Mouse (Mus musculus) cerebellum, adult 2 months (tissue): Measurements from ENCODE around the gene Rxylt1.

Experiments
- CTCF ChIP-seq: fragments of 200-500 bp; IDR thresholded peaks from 2 replicates; pipeline ENCODE4 v1.5.1; 2011; ENCODE audit warnings: low read depth, mild to moderate bottlenecking, control low read depth, low read length, moderate library complexity, borderline replicate concordance; ENCODE audit not compliant: insufficient read depth
- POLR2A ChIP-seq: fragments of 200-500 bp; IDR thresholded peaks from 2 replicates; pipeline ENCODE4 v1.6.1; 2011; ENCODE audit warnings: low read length, control low read depth, borderline replicate concordance; ENCODE audit not compliant: insufficient read depth

- no peak for TF ChIP-seq CTCF
- TF ChIP-seq POLR2A = no peak
Observed at GRCm38 (mm10) chr10:122069153-122069552, 28.0 kb downstream of the Rxylt1 start.
